Mouse (Mus musculus): Measurements from ENCODE around the gene Tbx15. TPM values are rescaled to one million over a fixed set of nuclear protein-coding genes. Genes with fewer than 3 reads are reported as not detected.

Gene Tbx15
- total RNA-seq (2021) = 1 to 10 TPM in 1 of 2 experiments, under 1 TPM in 1; 0.84 to 1.1 TPM

DNA sequence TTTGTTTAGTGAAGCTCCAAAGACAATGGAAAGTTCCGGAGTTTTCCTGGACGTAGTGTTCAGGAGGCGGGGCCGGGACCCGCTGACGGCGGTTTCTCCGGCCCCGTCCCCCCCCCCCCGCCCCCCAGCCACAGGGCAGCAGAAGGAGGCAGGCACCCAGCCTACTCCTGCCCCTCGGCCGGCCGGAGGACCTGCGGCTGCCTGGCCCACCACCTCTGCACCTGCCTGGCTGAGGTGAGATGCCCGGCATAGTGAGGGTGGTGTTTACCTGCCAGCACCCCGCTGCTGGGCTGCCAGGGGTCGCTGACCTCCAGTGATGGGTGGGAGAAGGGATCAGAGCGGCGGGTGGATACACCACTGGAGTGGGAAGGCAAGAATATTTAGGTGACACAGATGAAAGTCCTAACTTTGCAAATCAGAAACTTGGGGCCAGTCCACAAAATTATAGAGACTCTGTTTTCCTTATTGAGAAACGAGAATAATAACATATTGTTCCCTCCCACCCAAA lies at the start of gene Tbx15:
TSS of gene Tbx15 (plus strand) at position 169 of the 508 bp plus-strand sequence.
- no peak for DNase-seq (ENCODE audit: low spot score in 2 of 2)
- intact Hi-C loops (cut with DNase I) = no loop called here

DNA sequence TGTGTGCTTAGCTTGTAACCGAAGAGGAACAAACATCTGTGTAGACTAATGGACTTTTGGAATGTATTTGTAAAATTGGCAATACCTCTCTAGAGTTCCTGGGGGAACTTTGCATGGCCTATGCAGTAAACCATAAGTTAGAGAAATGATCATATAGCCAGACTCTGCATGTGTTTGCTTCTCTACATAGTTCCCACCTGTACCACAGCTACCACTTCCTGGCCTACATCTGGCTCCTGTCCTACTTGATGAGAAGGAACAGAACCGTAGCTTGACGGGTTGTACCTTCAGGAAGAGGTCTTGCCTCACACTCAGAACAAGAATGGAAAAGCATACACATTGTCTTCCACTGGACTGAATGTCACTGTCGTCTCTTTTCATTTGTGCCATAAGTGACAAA lies 46.6 kb upstream of the Tbx15 start:
- no peak for DNase-seq (ENCODE audit: low spot score in 2 of 2)
- intact Hi-C loops (cut with DNase I) = no loop called here

DNA sequence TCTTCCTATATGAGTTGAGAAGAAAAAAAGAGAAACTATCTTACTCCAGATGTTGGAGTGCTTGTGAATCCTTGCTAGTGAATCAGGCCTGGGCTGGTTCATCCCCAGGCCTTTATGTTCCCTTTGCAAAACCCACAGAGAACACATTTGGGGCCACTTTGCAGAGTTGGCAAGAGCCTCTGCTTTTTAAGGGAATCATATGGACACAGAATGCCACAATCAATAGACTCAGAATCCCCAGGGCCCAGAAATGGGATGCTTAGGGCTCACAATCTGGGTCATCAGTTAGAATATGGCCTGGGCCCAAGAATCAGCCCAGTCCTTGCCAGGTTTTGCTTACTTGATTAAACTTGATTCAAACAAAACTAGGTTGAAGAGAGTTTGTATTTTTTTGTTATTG lies 36.9 kb upstream of the Tbx15 start:
- DNase-seq (ENCODE audit: low spot score in 2 of 2) = no peak
- intact Hi-C loops (cut with DNase I) = no loop called here

DNA sequence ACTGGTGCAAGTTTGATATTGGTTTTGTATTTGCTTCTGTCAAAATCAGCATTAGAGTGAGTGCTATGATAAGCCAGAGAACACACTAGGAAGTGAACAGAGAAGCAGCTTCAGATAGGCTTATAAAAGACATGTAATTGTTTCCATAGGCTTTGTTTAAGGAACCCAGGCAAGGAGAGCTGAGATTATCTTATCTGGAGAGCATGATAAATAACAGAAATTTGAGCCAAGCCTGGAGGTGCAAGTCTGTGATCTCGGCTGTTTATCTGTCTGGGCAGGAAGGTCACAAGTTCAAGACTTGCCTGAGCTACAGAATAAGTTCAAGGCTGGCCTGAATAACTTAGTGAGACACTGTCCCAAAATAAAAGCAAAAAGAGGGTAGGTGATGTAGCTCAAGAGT lies 31.8 kb upstream of the Tbx15 start:
- intact Hi-C loops (cut with DNase I) = no loop called here
- no peak for DNase-seq (ENCODE audit: low spot score in 2 of 2)

DNA sequence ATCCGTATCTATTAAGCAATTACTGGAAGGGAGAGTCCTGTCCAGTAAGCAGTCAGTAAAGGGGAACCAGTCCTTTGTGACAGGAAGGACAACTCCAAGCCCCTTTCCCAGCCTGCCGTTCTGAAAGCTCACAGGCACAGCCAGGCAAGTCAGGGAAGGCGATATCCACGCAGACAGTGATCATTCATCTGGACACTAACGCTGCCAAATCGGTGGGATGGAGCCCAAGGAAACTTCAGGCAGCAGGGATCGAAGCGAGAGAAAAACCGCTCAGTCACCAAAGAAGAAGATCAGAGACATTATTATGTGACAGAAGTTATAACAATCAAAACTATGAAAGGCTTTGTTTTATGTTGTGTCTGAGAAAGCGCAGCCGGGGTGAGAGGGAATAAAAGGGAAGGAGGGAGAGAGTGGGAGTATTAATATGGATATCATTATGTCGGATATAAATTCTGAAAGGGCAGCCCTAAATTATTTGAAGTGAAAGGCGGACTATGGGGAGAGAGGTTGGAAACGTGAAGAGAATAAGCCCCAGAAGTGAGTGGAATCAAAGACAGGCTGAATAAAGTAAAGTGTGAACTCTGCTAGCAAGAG lies 29.0 kb upstream of the Tbx15 start:
- DNase-seq (ENCODE audit: low spot score in 2 of 2) = no peak
- intact Hi-C loops (cut with DNase I) = no loop called here

DNA sequence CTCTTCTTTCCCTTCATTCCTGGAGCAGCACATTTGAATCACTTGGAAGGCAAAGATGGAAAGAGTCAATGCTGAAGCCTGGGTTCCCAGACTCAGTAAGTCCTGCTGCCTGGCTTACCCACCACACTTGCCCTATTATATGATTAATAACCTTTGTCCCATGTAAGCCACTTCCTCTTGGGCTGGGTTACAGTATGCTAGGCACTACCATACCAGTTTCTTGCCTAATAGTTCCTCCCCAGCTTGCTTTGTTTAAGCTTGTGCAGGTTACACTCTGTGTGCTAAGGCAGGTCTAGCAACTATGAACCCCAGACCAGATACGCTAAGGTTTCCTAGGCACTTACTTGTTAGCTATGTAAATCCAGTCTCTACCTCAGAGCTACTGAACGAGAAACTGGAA lies 12.4 kb upstream of the Tbx15 start:
- intact Hi-C loops (cut with DNase I) = no loop called here
- DNase-seq (ENCODE audit: low spot score in 2 of 2) = no peak

DNA sequence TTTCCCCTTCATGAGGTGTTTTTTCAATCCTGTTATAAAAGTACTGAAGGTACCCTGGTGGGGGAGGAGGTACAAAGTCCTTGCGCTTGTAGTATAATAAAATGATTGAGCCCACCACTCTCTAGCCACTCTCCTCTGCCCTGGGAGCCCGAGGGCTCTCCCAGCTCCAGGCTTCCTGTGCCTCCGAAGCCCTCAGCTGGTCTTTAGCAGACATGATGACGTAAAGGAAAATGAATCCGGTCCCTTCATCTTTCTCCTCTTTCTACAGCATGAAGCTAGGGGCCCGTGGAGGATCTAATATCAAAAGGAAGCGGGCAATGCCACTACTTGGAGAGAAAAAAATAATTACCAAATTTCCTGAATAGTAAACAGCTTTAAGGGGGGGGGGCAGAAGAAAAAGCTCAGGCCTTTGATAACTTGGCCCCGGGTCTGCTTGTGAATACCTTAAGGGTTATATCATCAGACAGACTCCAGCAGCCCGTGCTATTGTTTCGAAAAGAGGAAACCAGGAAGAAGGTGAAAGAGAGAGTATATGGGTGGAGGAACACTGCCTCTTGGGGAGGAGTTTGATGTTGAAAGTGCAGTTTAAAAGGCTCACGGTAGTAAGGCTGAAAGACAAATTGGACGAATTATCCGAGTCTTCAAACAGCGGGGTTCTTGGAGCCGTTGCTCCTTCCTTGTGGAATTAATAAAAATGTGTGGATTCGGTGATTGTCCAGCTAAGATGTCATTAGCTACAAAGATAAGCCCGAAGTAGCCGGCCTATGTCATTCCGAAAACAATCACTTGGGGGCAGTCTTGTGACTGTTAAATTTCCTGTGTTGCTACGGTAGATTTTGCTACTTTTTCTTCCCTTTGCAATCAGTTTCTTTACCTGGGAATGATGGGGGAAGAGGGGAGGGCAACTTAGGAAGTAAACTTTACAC lies 6.5 kb upstream of the Tbx15 start:
- DNase-seq (ENCODE audit: low spot score in 2 of 2) = no peak
- intact Hi-C loops (cut with DNase I) = loop anchor here (5.0 kb wide), 1 partner anchor 704 kb away; no protein-coding TSS in a partner anchor

DNA sequence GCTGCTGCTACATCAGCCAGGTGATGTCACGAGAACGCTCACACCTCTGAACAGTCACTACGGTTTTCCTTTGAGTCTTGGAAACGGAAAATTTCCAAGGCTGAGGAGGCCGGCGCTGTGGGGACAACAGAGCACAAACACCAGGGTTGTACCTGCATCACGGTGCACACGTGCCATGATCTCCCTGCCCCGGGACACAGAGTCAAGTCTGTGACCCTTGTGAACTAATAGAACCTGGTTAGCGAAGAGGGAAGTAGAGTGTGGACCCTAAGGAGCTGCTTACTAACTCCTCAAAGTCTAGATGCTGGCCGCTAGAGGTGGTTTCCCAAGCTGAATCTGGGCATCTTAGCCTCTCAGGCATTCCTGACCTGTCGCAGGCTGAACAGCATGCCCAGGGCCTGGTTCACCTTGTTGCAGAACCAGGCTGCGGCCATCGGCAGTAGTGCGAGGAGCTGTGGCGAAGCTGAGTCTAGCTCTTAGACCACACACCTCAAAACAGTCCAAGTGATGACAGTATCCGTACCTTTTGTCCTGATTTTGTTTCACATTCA lies 5.8 kb upstream of the Tbx15 start:
- no peak for DNase-seq (ENCODE audit: low spot score in 2 of 2)
- intact Hi-C loops (cut with DNase I) = loop anchor here (5.0 kb wide), 1 partner anchor 703 kb away; no protein-coding TSS in a partner anchor

GRCm38 (mm10) chr3:99235116-99235803 lies 4.9 kb upstream of the Tbx15 start:
- intact Hi-C loops (cut with DNase I) = no loop called here
- DNase-seq (ENCODE audit: low spot score in 2 of 2) = no peak

DNA sequence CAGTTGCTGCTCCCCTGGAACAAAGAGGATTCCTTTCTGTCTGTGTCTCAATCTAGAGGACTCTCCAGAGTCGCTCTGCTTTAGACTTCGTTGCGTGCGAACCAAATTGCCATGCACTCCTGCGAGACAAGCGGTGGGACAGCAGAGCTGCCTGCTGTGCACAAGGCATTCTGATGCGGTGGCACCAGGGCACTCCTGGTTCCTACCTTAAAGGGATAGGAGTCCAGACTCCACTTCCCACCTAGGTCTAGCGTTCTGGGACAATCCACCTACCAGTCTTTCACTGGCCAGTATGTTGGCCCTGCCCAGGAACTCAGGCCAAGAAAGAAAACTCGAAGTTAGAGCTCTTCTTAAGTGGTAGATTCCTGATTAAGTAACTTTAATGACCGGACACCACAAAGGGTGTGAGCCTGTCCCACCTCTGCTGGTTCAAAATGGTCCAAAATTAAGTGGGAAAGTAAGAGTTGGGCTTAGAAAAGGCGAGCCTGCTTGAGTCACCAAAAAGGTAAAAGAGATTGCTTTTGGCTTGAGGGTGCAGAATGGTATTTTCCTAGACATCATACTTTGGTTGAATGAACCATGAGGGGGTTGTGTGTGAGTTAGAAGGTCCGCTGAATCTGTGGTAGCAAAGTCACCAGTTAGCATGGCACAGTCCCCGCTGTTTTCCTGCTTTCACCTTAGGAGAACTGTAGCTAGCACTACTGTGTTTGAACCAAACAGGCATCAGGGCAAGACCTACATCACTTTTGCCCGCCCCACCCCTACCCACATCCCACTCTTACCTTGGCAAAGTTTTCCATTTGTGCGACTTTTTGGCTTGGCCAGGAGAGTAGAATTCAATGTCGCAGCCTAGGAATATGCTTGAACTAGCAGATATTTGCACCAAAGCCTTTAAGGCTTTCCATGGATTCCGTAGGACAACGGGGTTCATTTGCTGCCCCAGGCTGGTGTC lies 4.1 kb upstream of the Tbx15 start:
- intact Hi-C loops (cut with DNase I) = loop anchor here (2.0 kb wide), 1 partner anchor 21 kb away; no protein-coding TSS in a partner anchor

GRCm38 (mm10) chr3:99238691-99239090 lies 1.5 kb upstream of the Tbx15 start:
- intact Hi-C loops (cut with DNase I) = no loop called here

More for the DNA sequence above, 4.1 kb upstream of the Tbx15 start:
- no peak for DNase-seq (ENCODE audit: low spot score in 2 of 2)

DNA sequence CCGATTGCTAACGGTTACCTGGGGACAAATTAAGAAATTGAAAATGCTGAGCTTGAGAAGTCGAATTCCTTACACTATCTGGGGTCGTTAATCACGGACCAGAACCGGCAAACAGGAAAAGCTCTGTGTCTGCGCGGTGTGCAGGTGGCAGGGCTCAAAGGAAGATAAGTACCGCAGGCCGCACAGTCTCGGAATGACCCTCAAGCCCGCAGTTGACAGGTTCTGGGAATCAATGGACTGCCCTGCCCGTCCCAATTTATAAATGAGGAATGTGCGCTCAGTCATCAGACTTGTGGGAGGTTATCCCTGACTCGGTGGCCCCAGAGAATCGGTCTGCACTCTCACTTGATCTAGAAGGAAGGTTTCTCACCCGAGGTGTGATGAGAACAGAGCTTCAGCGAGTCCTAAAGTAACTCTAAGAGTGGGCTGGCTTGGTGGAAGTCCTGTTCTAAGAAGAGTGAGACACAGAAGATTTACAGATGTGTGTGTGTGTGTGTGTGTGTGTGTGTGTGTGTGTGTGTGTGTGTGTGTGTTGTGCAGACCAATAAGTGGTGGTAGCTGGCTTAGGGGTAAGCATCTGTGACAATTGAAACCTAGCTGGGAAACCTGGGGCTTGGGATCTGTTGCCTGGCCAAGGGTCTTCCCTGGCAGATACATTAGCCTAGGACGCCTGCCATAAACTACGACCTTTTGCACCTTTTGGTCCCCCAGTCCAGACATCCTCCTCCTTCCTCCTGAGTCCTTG lies 708 bp upstream of the Tbx15 start:
- intact Hi-C loops (cut with DNase I) = no loop called here

More at GRCm38 (mm10) chr3:99238691-99239090, 1.5 kb upstream of the Tbx15 start:
- no peak for DNase-seq (ENCODE audit: low spot score in 2 of 2)

DNA sequence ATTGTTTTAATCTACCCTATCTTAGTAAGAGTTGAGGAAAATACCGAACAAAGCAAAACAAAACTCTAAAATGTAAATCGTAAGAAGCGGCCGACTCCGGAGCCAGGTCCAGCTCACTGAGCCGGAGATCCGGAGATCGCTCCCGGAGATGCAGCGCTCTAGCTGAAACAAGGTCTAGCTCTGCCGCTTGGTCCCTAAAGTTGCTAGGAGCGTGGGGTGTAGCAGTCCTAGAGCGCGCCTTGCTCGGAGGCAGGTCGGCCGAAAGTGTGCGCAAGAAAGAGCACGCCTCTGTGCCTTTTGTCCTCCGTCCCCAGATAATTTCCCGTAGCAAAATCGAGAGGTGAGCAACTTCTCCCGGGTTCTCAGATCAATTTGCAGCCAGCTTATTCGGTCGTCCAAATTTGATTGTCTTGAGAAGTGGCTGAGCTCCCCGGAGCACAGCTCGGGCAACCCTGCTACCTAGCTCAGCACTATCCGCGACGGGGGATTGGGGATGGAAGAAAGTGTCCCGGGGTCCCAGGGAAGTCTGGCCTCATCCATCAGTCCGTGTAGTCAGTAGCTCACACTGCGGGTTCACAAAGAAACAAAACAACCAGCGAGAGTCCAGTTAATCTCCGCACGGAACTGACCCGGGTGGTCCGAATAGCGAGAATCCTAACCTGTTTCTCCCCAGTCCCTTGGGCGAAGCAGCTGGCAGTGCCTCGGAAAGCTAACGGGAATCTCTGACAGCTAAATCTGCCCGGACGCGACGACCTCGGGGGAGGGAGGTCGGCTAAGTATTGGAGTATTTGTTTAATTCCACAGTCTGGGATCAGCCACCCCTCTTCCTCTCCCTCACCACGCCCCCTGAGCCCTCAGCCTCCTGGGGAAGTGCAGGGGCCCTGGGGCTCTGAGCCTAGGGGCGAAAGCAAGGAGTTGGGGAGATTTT lies 894 bp downstream of the Tbx15 start:
- intact Hi-C loops (cut with DNase I) = no loop called here
- no peak for DNase-seq (ENCODE audit: low spot score in 2 of 2)

More for the DNA sequence above, 708 bp upstream of the Tbx15 start:
- DNase-seq (ENCODE audit: low spot score in 2 of 2) = no peak

DNA sequence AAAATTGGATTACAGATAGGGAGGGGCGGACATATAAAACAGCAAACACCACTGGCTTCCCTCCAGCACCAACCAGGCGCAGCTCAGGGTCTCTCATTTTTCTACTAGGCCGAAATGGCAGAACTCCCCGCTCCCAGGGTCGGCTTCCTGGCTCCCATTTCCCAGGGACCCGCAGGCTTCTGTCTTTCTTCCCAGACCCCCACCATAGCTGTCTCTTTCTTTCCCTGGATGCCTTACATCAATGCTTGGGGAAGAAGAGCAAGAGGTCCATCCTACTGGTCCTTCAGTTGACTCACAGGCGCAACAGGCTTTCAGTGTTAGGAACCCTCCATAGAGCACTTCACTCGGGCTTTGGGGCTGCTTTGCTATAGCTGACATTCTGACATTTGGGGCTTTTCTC lies 2.3 kb downstream of the Tbx15 start:
- intact Hi-C loops (cut with DNase I) = no loop called here
- DNase-seq (ENCODE audit: low spot score in 2 of 2) = no peak

DNA sequence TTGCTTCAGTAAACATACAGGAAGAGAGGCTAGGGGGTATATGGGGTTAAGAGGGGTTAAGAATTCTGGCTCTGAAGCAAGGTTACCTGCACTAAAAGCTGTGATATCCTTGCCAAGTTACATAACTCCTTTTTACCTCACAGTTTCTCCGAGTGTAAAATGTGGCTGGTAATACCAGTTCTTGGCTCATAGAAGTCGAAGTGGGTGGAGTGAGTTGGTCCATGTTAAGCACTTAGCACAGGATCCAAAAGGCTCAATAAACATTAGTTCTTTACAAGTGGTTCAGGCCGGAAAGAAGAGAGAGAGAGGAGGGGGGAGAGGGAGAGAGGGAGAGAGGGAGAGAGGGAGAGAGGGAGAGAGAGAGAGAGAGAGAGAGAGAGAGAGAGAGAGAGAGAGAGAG lies 5.2 kb downstream of the Tbx15 start:
- intact Hi-C loops (cut with DNase I) = no loop called here
- DNase-seq (ENCODE audit: low spot score in 2 of 2) = no peak

DNA sequence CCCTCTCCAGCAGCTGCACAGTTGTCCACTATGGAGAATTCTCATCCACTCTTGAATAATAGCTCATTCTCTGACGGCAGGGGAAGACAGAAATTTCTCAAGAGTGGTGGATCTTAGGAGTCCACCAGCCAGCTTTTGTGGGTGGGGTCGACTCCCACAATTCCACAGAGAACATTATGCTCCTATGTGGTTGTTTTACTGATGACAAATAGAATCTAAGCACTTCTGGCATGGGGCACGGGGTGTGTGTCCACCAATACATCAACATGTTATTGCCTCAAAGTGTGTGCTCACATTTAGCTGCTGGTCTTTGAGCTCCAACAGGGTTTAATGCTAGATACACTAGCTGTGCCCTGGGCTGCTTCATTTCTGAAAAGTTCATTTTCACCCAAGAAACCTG lies 6.4 kb downstream of the Tbx15 start:
- intact Hi-C loops (cut with DNase I) = no loop called here
- DNase-seq (ENCODE audit: low spot score in 2 of 2) = no peak

GRCm38 (mm10) chr3:99247586-99247985 lies 7.4 kb downstream of the Tbx15 start:
- DNase-seq (ENCODE audit: low spot score in 2 of 2) = no peak
- intact Hi-C loops (cut with DNase I) = no loop called here
